Mouse (Mus musculus): ENCODE results near the gene St6galnac3.

GRCm38 (mm10) chr3:153248029-153248428 lies 476.9 kb downstream of the St6galnac3 start:
- TF ChIP-seq CTCF (IDR thresholded peaks at IDR 0.05; ENCODE audit: control insufficient read depth, insufficient read depth, low read length) = no peak
- no peak for TF ChIP-seq POLR2A (IDR thresholded peaks at IDR 0.05; ENCODE audit: borderline replicate concordance, control insufficient read depth, low read depth, low read length)

All from bone marrow, adult 2 months (tissue).